Mouse (Mus musculus) midbrain, embryonic 16.5 days (tissue): Measurements from ENCODE around the gene P4ha1. TPM values are rescaled to one million over a fixed set of nuclear protein-coding genes. Genes with fewer than 3 reads are reported as not detected.

ENCODE experiments used
- ATAC-seq: fragments of 200-750 bp; cut with Nextera tagmentation; 2 replicates; pipeline ENCODE4 v1.8.0; 2017; ENCODE audit warnings: moderate TSS enrichment
- H3K27ac ChIP-seq: fragments of 300-500 bp; sonication (generic); 2 replicates; pipeline ENCODE4 v1.5.1; 2014; ENCODE audit warnings: mild to moderate bottlenecking, low read length, mixed read lengths
- H3K27me3 ChIP-seq: fragments of 300-500 bp; sonication (generic); 2 replicates; pipeline ENCODE4 v1.6.1; 2014; ENCODE audit warnings: low read depth, low read length, mixed read lengths; ENCODE audit not compliant: control insufficient read depth, insufficient read depth
- H3K36me3 ChIP-seq: fragments of 300-500 bp; sonication (generic); 2 replicates; pipeline ENCODE4 v1.6.1; 2014; ENCODE audit warnings: mild to moderate bottlenecking, low read length, moderate library complexity, mixed read lengths; ENCODE audit not compliant: control insufficient read depth, insufficient read depth
- H3K4me1 ChIP-seq: fragments of 300-500 bp; sonication (generic); 2 replicates; pipeline ENCODE4 v1.6.1; 2014; ENCODE audit warnings: mild to moderate bottlenecking, low read length, mixed read lengths; ENCODE audit not compliant: control insufficient read depth, insufficient read depth
- H3K4me2 ChIP-seq: fragments of 300-500 bp; sonication (generic); 2 replicates; pipeline ENCODE4 v1.6.1; 2014; ENCODE audit warnings: mild to moderate bottlenecking, low read length, mixed read lengths
- H3K4me3 ChIP-seq: fragments of 300-500 bp; sonication (generic); 2 replicates; pipeline ENCODE4 v1.5.1; 2014; ENCODE audit warnings: low read depth, mild to moderate bottlenecking, low read length, moderate library complexity, mixed read lengths
- H3K9ac ChIP-seq: fragments of 300-500 bp; sonication (generic); 2 replicates; pipeline ENCODE4 v1.6.1; 2014; ENCODE audit warnings: low read depth, low read length, mixed read lengths
- H3K9me3 ChIP-seq: fragments of 300-500 bp; sonication (generic); replicated peaks from 2 replicates; pipeline ENCODE4 v1.6.1; 2014; ENCODE audit warnings: mild to moderate bottlenecking, low read length, mixed read lengths; ENCODE audit not compliant: control insufficient read depth, poor library complexity, severe bottlenecking
- WGBS: fragments of 180-500 bp; shearing (Covaris S2); extraction: QIAGEN DNeasy Blood & Tissue Kit; methylation state at CpG from one replicate; pipeline ENCODE4 v1.1.7; 2014; 5-methylcytosine and 5-hydroxymethylcytosine counted together
- polyA plus RNA-seq: library from polyadenylated mRNA; unstranded; fragments of >200 nt; fragmentation: Nextera tagmentation; extraction: Ambion mirVana; gene quantifications from 2 replicates; pipeline ENCODE4 v1.2.1, GENCODE M21; 2015

P4ha1 gene
- polyA plus RNA-seq, 1 experiment from 2014 or later, result 29.7 TPM

DNA sequence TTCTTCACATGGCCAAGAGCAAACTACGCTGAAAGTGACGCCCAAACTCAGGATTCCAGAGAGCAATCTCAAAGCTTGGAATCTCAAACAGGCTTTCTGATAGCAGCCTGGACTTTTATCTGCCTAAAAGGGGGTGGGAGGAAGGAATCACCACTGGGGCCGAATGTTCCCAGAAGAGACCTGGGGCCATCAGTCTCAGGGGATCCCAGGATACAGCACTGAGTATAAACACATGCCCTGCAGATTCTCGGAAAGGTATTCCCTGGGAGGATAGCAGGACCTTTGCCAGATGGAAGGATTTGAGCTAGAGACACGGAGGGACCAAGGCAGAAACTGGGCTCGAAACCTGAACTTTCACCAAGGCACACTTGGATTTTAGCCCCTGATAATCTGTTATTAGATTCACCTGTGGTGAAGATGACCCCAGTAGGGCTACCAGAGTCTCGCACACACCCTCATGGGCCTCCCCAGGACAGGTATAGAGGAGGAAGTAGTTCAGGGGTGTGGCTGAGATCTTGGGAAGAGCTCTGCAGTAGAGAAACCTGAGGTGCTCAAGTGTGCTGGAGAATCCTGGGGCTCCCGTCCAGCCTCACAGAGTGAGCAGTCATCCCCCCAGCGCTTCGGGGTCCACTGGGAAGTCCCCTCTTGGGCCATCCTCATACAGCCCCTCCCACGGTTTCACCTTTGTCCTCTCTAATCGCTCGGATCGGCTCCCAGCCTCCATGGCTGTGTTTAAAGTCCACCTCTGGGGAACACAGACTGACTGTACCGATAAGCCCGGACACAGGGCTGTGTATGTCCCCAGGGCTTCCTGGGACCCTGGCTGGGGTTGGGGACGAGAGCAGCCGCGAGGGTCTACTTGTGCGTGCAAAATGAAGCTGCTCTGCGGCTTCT lies 80.0 kb downstream of the P4ha1 start, which contains the start of gene Pla2g12b:
Pla2g12b (plus strand) TSS at position 762 of the 894 bp plus-strand sequence.
- 78% methylated on average over 21 of the region's 21 CpGs for WGBS
- no peak within 1 kb of the TSS for H3K9ac ChIP-seq
- ATAC-seq, result no peak
- H3K36me3 ChIP-seq, result no peaks in the 10 kb centered on the region
- H3K9me3 ChIP-seq, result no peaks in the 10 kb centered on the region
- no peaks in the 10 kb centered on the region for H3K4me1 ChIP-seq
- no peak within 1 kb of the TSS for H3K27ac ChIP-seq
- no peak within 1 kb of the TSS for H3K4me2 ChIP-seq
- no peaks in the 10 kb centered on the region for H3K27me3 ChIP-seq
- H3K4me3 ChIP-seq, result no peak within 1 kb of the TSS

DNA sequence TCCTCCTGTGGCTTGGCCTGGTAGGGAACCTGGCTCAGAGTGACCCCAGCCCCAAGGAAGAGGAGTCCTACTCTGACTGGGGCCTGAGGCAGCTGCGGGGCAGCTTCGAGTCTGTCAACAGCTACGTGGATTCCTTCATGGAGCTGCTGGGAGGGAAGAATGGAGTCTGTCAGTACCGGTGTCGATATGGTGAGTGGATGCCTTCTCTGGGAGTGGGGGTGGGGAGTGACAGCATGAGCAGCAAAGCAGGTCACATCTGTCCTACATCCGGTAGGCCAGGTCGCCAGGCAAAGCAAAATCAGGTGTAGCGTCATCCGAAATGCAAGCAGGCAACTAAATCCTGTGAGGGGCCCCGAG lies 80.7 kb downstream of the P4ha1 start:
- H3K4me3 ChIP-seq, result no peak overlapping the region
- H3K9ac ChIP-seq, result no peak overlapping the region
- no peak overlapping the region for H3K4me2 ChIP-seq
- no peak overlapping the region for H3K27ac ChIP-seq
- no peaks in the 10 kb centered on the region for H3K9me3 ChIP-seq
- H3K36me3 ChIP-seq, result no peaks in the 10 kb centered on the region
- WGBS, result 80% methylated on average over 10 of the region's 10 CpGs
- no peak for ATAC-seq
- no peaks in the 10 kb centered on the region for H3K4me1 ChIP-seq
- H3K27me3 ChIP-seq, result no peaks in the 10 kb centered on the region

DNA sequence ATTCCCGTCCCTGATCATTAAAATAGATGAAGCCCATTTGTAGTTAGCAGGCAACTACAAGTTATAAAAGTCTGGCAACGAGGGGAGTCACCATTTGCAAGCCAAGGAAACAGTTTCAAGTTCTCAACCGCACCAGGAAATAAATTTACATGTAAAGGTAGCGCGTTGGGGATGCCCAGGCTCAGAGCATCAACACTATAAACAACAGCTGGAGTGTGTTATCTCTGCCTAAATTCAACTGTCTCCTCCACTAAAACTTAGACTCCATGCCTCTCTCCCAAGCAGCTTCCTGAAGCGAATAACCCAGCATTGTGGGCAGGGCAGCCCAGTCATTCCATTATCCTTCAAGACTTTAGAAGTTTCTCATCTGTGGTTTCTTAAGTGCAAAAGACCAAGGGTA lies 85.4 kb downstream of the P4ha1 start:
- WGBS, result 75% methylated on average over 6 of the region's 6 CpGs
- Histone ChIP-seq H3K4me2 (no peak overlapping the region), H3K36me3 (no peaks in the 10 kb centered on the region), H3K27ac (no peak overlapping the region), H3K4me1 (no peaks in the 10 kb centered on the region), H3K4me3 (no peak overlapping the region), H3K9ac (no peak overlapping the region), H3K27me3 (no peaks in the 10 kb centered on the region), H3K9me3 (no peaks in the 10 kb centered on the region)
- ATAC-seq, result no peak

DNA sequence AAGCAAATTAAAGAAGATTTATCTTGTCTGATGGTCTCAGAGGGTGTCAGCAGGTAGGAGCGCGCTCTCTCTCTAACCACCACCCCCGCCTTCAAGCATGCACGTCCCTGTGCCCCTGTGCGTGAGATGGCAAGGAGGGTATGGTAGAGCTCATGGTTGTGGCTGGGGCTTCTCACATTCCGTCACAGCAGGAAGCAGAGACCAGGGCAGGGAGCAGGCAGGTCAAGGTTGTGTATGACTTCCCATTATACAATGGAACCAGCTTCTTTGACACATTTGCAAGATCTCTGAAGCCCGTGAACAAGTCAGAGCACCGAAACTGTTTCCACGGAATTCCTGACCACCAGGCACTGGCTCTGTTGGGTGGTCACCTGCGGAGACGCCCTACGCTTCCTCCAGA lies 87.2 kb downstream of the P4ha1 start:
- no peak overlapping the region for H3K4me3 ChIP-seq
- ATAC-seq, result no peak
- no peaks in the 10 kb centered on the region for H3K4me1 ChIP-seq
- no peak overlapping the region for H3K27ac ChIP-seq
- WGBS, result 83% methylated on average over 12 of the region's 12 CpGs
- no peak overlapping the region for H3K9ac ChIP-seq
- no peak overlapping the region for H3K4me2 ChIP-seq
- no peaks in the 10 kb centered on the region for H3K36me3 ChIP-seq
- H3K9me3 ChIP-seq, result no peaks in the 10 kb centered on the region; the same call in 1 of the 2 replicates
- no peaks in the 10 kb centered on the region for H3K27me3 ChIP-seq

DNA sequence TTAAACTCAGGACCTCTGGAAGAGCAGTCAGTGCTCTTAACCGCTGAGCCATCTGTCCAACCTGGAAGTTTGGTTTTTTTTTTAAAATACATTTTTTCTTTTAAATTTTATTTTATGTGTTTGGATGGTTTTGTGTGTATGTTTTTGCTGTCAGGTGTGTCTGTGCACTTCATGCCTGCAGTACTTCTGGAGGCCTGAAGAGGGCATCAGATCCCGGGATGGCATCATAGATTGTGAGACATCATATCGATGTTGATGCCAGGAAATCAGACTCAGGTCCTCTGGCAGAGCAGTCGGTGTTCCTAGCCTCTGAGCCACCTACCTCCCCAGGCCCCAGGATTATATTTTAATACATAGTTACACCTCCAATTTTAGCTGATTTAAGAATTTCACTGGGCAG lies 90.6 kb downstream of the P4ha1 start:
- WGBS, result 88% methylated on average over 4 of the region's 4 CpGs
- Histone ChIP-seq H3K27me3 (no peaks in the 10 kb centered on the region), H3K9ac (no peak overlapping the region), H3K4me3 (no peak overlapping the region), H3K36me3 (no peaks in the 10 kb centered on the region), H3K27ac (no peak overlapping the region), H3K4me1 (no peaks in the 10 kb centered on the region), H3K9me3 (no peaks in the 10 kb centered on the region; the same call in 1 of the 2 replicates), H3K4me2 (no peak overlapping the region)
- no peak for ATAC-seq

DNA sequence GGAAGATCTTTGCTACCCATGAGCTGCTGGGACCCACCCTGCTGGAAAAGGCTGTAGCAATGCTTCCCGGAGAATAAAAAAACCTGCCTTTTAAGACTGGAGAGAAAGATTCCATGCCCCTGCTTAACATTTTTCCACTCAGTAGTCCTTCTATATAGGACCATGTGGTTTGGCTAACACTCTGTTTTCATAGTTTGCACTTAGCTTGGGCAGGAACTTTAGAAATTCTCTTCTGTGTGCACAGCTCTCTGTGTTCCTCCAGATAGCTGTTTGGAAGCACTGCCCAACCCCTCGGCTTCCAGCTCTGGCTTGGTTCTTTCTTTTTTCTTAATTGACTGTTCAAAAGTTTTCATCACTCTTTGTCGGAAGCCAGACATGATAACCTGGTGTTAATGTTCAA lies 93.5 kb downstream of the P4ha1 start:
- 91% methylated on average over 3 of the region's 3 CpGs for WGBS
- Histone ChIP-seq H3K9me3 (no peaks in the 10 kb centered on the region; the same call in 1 of the 2 replicates), H3K9ac (no peak overlapping the region), H3K27ac (no peak overlapping the region), H3K4me3 (no peak overlapping the region), H3K4me1 (no peaks in the 10 kb centered on the region), H3K36me3 (no peaks in the 10 kb centered on the region), H3K27me3 (no peaks in the 10 kb centered on the region), H3K4me2 (no peak overlapping the region)
- no peak for ATAC-seq

DNA sequence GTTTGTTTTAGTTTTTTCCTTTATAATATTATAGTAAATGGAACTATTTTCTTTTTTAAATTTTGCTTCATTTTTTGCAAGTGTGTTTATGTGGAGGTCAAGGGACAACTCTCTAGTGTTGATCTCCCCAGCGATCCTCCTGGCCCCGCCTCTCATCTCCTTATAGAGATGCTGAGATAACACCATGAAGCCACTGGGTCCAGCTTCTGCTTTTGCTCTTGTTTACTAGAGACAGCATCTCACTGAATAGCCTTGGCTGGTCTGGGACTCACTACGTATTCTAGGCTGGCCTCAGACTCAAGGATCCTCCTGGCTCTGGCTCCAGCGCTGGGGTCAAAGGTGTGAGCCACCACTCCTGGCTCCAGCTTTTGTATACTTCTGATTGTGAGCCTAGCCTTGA lies 96.4 kb downstream of the P4ha1 start:
- Histone ChIP-seq H3K4me3 (no peak overlapping the region), H3K4me1 (no peaks in the 10 kb centered on the region), H3K36me3 (no peaks in the 10 kb centered on the region), H3K4me2 (no peak overlapping the region), H3K27me3 (no peaks in the 10 kb centered on the region), H3K9me3 (no peaks in the 10 kb centered on the region), H3K27ac (no peak overlapping the region), H3K9ac (no peak overlapping the region)
- ATAC-seq, result no peak
- 88% methylated on average over 4 of the region's 4 CpGs for WGBS

Other genes with a start within 250 kb of the P4ha1 start
- gene Sept10, start 101.4 kb upstream of the P4ha1 start, polyA plus RNA-seq, result 10.4 and 13.3 TPM in 2 replicates
- 22.1 and 23.8 TPM in 2 replicates for gene Sowahc, start 101.3 kb upstream of the P4ha1 start, polyA plus RNA-seq
- gene Gm10273, start 72.3 kb downstream of the P4ha1 start, polyA plus RNA-seq, result 4.5 TPM in 1 of 2 replicates, not detected in the other
- gene Pla2g12b, start 80.4 kb downstream of the P4ha1 start, polyA plus RNA-seq, result not detected in 2 replicates
- 0.22 TPM in 1 of 2 replicates, not detected in the other for gene Oit3, start 118.5 kb downstream of the P4ha1 start, polyA plus RNA-seq